Mouse (Mus musculus) hindbrain, embryonic 10.5 days (tissue): ENCODE results near the gene Tmem14a. TPM values are rescaled to one million over a fixed set of nuclear protein-coding genes. Genes with fewer than 3 reads are reported as not detected.

Experiments
- DNase-seq: peaks from one replicate; pipeline ENCODE4 v3.0.0-alpha.2; 2017; ENCODE audit warnings: low spot score
- H3K27ac ChIP-seq: fragments of 300-500 bp; sonication (generic); 2 replicates; pipeline ENCODE4 v1.5.1; 2016; ENCODE audit warnings: mild to moderate bottlenecking, moderate library complexity
- H3K27me3 ChIP-seq: fragments of 300-500 bp; sonication (generic); 2 replicates; pipeline ENCODE4 v1.6.1; 2016; ENCODE audit warnings: mild to moderate bottlenecking; ENCODE audit not compliant: poor library complexity, insufficient read depth, severe bottlenecking
- H3K36me3 ChIP-seq: fragments of 300-500 bp; sonication (generic); 2 replicates; pipeline ENCODE4 v1.6.1; 2016; ENCODE audit warnings: mild to moderate bottlenecking, moderate library complexity
- H3K4me1 ChIP-seq: fragments of 300-500 bp; sonication (generic); replicated peaks from 2 replicates; pipeline ENCODE4 v1.6.1; 2016; ENCODE audit warnings: mild to moderate bottlenecking
- H3K4me3 ChIP-seq: fragments of 300-500 bp; sonication (generic); 2 replicates; pipeline ENCODE4 v1.5.1; 2016; ENCODE audit warnings: mild to moderate bottlenecking, moderate library complexity
- H3K9me3 ChIP-seq: fragments of 300-500 bp; sonication (generic); 2 replicates; pipeline ENCODE4 v1.6.1; 2016; ENCODE audit warnings: mild to moderate bottlenecking, moderate library complexity
- WGBS: fragments of 180-500 bp; shearing (Covaris S2); methylation state at CpG from one replicate; pipeline ENCODE4 v1.1.7; 2016; 5-methylcytosine and 5-hydroxymethylcytosine counted together
- polyA plus RNA-seq: library from polyadenylated mRNA; unstranded; fragments of >200 nt; fragmentation: Nextera tagmentation; extraction: Ambion mirVana; gene quantifications from 2 replicates; pipeline ENCODE4 v1.2.1, GENCODE M21; 2016

Tmem14a gene
- polyA plus RNA-seq, 1 experiment from 2014 or later = 11.1 TPM

GRCm38 (mm10) chr1:21239911-21240898, 21.8 kb downstream of the Tmem14a start, which contains the start of gene Gsta3:
Gene Gsta3 (plus strand): TSS chr1:21240589.
- Histone ChIP-seq H3K27me3 (no peaks in the 10 kb centered on the region), H3K4me3 (no peak within 1 kb of the TSS), H3K27ac (no peak within 1 kb of the TSS), H3K9me3 (no peaks in the 10 kb centered on the region), H3K36me3 (no peaks in the 10 kb centered on the region), H3K4me1 (no peaks in the 10 kb centered on the region)
- DNase-seq = no peak
- 78% methylated on average over 8 of the region's 8 CpGs for WGBS

- 89% methylated on average over 1 of the region's 1 CpGs for WGBS
- Histone ChIP-seq H3K9me3 (no peaks in the 10 kb centered on the region), H3K27me3 (no peaks in the 10 kb centered on the region), H3K36me3 (no peaks in the 10 kb centered on the region), H3K4me3 (no peak overlapping the region), H3K4me1 (no peaks in the 10 kb centered on the region), H3K27ac (no peak overlapping the region)
- no peak for DNase-seq
Observed at GRCm38 (mm10) chr1:21241096-21241495, 22.7 kb downstream of the Tmem14a start.

- no peaks in the 10 kb centered on the region for H3K4me1 ChIP-seq
- no peaks in the 10 kb centered on the region for H3K27me3 ChIP-seq
- no peak overlapping the region for H3K27ac ChIP-seq
- no peak for DNase-seq
- no peaks in the 10 kb centered on the region for H3K36me3 ChIP-seq
- no peak overlapping the region for H3K4me3 ChIP-seq
- H3K9me3 ChIP-seq = no peaks in the 10 kb centered on the region
- WGBS = 78% methylated on average over 4 of the region's 4 CpGs
Observed at GRCm38 (mm10) chr1:21244290-21244960, 26.1 kb downstream of the Tmem14a start.

GRCm38 (mm10) chr1:21246136-21246535, 27.8 kb downstream of the Tmem14a start:
- no peak overlapping the region for H3K27ac ChIP-seq
- DNase-seq = no peak
- no peaks in the 10 kb centered on the region for H3K36me3 ChIP-seq
- 87% methylated on average over 3 of the region's 3 CpGs for WGBS
- H3K27me3 ChIP-seq = no peaks in the 10 kb centered on the region
- H3K9me3 ChIP-seq = no peaks in the 10 kb centered on the region
- no peaks in the 10 kb centered on the region for H3K4me1 ChIP-seq
- no peak overlapping the region for H3K4me3 ChIP-seq

DNA sequence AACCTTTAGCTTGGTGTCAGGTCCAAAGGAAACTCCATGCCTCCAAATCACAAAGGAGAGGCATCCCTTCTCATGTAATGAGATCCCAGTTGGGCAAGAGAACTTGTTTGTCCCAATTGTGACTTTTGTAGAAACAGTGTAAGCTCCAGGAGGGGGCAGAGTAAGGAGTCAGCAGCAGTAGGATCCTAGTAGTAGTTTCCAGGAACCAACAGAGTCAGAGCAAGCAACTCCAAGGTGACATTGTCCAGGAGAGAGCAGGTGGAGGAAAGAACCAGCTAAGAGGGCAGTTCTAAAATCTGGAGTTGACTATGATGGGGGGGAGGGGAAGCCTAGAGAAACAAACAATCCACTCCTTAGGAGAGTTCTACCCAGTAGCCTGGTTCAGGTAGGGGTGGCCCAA, 29.5 kb downstream of the Tmem14a start:
- Histone ChIP-seq H3K27me3 (no peaks in the 10 kb centered on the region), H3K4me3 (no peak overlapping the region), H3K36me3 (no peaks in the 10 kb centered on the region), H3K9me3 (no peaks in the 10 kb centered on the region), H3K4me1 (0 out of 2 replicates have a peak, but pooled peaks cover 3% of the 10 kb centered on the region), H3K27ac (no peak overlapping the region)
- DNase-seq = no peak

GRCm38 (mm10) chr1:21248560-21249390, 30.4 kb downstream of the Tmem14a start:
- 89% methylated on average over 9 of the region's 9 CpGs for WGBS
- no peaks in the 10 kb centered on the region for H3K27me3 ChIP-seq
- H3K36me3 ChIP-seq = no peaks in the 10 kb centered on the region
- H3K9me3 ChIP-seq = no peaks in the 10 kb centered on the region
- DNase-seq = no peak
- no peak overlapping the region for H3K4me3 ChIP-seq
- 0 out of 2 replicates have a peak, but pooled peaks cover 3% of the 10 kb centered on the region for H3K4me1 ChIP-seq
- no peak overlapping the region for H3K27ac ChIP-seq

- Histone ChIP-seq H3K4me1 (0 out of 2 replicates have a peak, but pooled peaks cover 3% of the 10 kb centered on the region), H3K4me3 (no peak overlapping the region), H3K27ac (no peak overlapping the region), H3K36me3 (no peaks in the 10 kb centered on the region), H3K9me3 (no peaks in the 10 kb centered on the region), H3K27me3 (no peaks in the 10 kb centered on the region)
- peak; percentile 49 for DNase-seq
- 38% methylated on average over 6 of the region's 6 CpGs for WGBS
Observed at GRCm38 (mm10) chr1:21251661-21252060, 33.3 kb downstream of the Tmem14a start.

DNA sequence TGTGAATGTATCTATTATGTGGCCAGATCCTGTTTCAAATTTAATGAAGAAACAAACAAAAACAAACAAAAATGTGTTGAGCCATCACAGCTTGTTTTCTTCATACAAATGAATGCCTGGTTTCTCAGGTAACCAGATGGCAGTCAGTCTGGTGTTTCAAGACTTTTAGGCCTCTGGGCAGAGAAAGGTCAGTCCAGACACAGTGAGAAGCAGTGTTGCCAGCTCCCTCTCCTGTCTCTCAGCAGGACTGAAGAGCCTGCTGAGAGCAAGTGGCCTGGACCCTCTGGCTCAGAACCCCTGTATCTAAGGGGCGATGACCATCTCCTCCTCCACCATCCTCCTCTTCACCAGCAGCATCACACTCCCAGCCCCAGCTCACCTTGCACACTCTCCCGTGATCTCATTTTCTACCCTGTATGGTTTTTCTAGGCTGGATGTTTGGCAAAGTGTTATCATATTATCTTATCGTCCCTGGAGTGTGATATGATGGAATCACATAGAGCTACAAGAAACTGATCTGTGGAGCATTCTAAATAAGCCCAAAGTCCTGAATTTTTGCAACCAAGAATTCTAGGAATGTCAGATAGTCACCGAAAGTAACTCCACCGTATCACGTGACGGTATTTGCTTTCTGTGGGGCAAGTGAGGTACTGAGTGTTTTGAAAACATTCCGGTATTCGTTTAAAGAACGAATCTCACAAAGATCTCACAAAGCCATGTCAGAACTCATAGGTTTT, 34.4 kb downstream of the Tmem14a start:
- Histone ChIP-seq H3K4me1 (0 out of 2 replicates have a peak, but pooled peaks cover 3% of the 10 kb centered on the region), H3K36me3 (no peaks in the 10 kb centered on the region), H3K4me3 (no peak overlapping the region), H3K27me3 (no peaks in the 10 kb centered on the region), H3K27ac (no peak overlapping the region), H3K9me3 (no peaks in the 10 kb centered on the region)
- no peak for DNase-seq
- WGBS = 81% methylated on average over 10 of the region's 10 CpGs

GRCm38 (mm10) chr1:21253303-21253650, 34.9 kb downstream of the Tmem14a start:
- DNase-seq = no peak

GRCm38 (mm10) chr1:21253856-21254255, 35.5 kb downstream of the Tmem14a start:
- 77% methylated on average over 4 of the region's 4 CpGs for WGBS
- no peak for DNase-seq
- Histone ChIP-seq H3K36me3 (no peaks in the 10 kb centered on the region), H3K27ac (no peak overlapping the region), H3K4me1 (0 out of 2 replicates have a peak, but pooled peaks cover 3% of the 10 kb centered on the region), H3K4me3 (no peak overlapping the region), H3K27me3 (no peaks in the 10 kb centered on the region), H3K9me3 (no peaks in the 10 kb centered on the region)

More at GRCm38 (mm10) chr1:21253303-21253650, 34.9 kb downstream of the Tmem14a start:
- Histone ChIP-seq H3K9me3 (no peaks in the 10 kb centered on the region), H3K4me1 (0 out of 2 replicates have a peak, but pooled peaks cover 3% of the 10 kb centered on the region), H3K36me3 (no peaks in the 10 kb centered on the region), H3K27me3 (no peaks in the 10 kb centered on the region), H3K27ac (no peak overlapping the region), H3K4me3 (no peak overlapping the region)
- WGBS = 91% methylated on average over 1 of the region's 1 CpGs

DNA sequence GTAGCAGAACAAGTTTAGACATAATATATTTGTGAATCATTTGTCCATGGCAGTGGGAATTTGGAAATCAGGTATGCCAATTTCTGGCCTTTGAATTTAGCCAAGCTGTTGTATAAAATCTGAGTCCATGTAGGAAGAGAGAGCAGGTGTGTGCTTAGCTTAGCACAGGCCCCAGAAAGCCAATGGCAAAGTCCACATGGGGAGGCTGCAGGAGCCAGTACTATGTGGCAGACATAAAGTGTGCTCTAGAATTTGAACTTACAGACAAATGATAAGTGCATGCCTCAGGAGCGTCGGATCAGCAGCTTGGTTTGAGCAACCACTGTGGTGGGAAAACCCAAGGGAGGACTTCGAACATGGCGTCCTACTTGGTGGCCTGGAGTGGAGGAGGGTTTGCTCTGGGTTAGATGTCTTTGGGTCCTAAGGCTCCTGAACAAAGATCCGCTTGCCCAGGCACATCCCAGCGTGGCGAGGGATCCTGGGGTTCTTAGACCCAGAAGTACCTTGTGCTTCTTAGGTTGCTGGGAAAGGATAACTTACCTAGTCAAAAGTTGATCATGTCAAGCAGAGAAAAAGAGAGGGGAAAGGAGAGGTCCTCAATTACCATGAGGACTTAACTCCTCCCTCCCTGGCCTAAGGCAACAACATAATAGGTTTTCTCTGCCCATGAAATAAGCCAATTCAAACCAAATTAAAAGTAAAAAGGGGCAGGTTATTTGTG, 37.4 kb downstream of the Tmem14a start:
- Histone ChIP-seq H3K27me3 (no peaks in the 10 kb centered on the region), H3K9me3 (no peaks in the 10 kb centered on the region), H3K27ac (no peak overlapping the region), H3K4me3 (no peak overlapping the region), H3K36me3 (no peaks in the 10 kb centered on the region), H3K4me1 (0 out of 2 replicates have a peak, but pooled peaks cover 3% of the 10 kb centered on the region)
- WGBS = 93% methylated on average over 7 of the region's 7 CpGs
- DNase-seq = no peak
